Mouse (Mus musculus) bone marrow macrophage, adult 2 months (primary cell): ENCODE data around the gene Arel1. TPM values are rescaled to one million over a fixed set of nuclear protein-coding genes. Genes with fewer than 3 reads are reported as not detected.

ENCODE experiments used
- H3K27ac ChIP-seq: 2 replicates; pipeline ENCODE4 v1.5.1; 2012; ENCODE audit warnings: low read depth, low read length; ENCODE audit not compliant: insufficient read depth
- H3K4me1 ChIP-seq: 2 replicates; pipeline ENCODE4 v1.6.1; 2012; ENCODE audit warnings: low read length; ENCODE audit not compliant: control insufficient read depth, insufficient read depth
- H3K4me3 ChIP-seq: 2 replicates; pipeline ENCODE4 v1.5.1; 2012; ENCODE audit warnings: mild to moderate bottlenecking, low read length, moderate library complexity; ENCODE audit not compliant: insufficient read depth
- CTCF ChIP-seq: IDR thresholded peaks from 2 replicates; pipeline ENCODE4 v1.5.1; 2012; ENCODE audit warnings: low read depth, mild to moderate bottlenecking, low read length, moderate library complexity
- POLR2A ChIP-seq: IDR thresholded peaks from 2 replicates; pipeline ENCODE4 v1.6.1; 2012; ENCODE audit warnings: mild to moderate bottlenecking, low read depth, low read length, borderline replicate concordance
- polyA plus RNA-seq: library from polyadenylated mRNA; stranded (reverse); fragments of >200 nt; gene quantifications from 2 replicates; pipeline ENCODE4 v1.2.4, GENCODE M21; 2012; ENCODE audit not compliant: missing spikeins, insufficient read depth, insufficient read length

Arel1 gene
- polyA plus RNA-seq, 1 experiment, result 25.3 TPM

DNA sequence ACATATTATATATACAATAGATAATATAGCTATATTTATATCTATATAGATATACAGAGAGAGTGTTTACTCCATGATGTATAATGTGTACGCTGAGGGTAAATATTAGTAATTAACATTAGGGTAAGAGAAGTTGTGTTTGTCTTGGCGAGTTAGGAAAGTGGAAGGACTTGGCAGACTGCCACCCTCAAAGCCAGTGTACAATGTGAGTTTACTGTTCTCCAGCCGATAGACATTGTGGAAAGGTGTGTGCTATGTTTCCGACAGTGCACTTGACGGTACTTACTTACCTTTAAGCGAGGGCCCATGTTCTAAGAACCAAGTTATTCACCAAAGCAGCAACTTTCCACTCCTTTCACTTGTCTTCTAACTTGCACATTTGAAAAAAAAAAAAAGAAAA, 19.9 kb downstream of the Arel1 start:
- Histone ChIP-seq H3K4me1 (peaks cover 2% of the 10 kb centered on the region; the same call in 1 of the 2 replicates), H3K4me3 (no peak overlapping the region), H3K27ac (no peak overlapping the region)
- TF ChIP-seq POLR2A, result no peak
- no peak for TF ChIP-seq CTCF

DNA sequence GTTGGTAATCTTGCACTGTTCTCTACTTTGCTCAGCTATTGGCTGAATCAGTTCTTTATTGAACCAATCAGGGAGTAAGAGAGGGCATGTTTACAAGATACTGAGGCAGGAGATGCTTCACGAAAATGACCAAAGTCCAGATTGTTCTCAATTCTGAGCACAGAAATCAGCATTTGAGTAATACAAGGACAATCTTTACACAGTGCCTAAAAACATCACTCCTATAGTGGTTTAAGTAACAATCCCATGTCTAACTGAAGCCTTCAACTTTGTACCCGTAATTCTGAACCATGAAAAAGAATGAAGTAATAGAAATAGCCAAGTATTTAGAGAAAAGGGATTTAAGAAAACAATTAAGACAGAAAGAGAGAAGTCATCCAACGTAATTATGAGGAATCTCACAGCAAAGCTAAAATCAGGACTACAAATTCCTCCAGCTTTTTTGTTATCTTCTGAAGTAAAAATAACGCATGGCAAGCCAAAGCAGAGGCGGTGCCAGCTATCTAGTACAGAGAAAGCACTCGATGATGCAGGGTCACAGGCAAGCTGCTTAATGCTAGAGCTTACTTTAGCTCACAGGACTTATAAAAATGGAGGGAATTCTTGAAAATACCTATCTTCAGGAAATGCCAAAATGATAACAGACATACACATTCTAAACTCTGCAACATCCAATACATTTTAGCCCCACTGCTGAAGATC, 22.0 kb downstream of the Arel1 start:
- Histone ChIP-seq H3K4me3 (no peak overlapping the region), H3K27ac (no peak overlapping the region), H3K4me1 (peaks cover 2% of the 10 kb centered on the region; the same call in 1 of the 2 replicates)
- TF ChIP-seq CTCF (no peak), POLR2A (no peak)

DNA sequence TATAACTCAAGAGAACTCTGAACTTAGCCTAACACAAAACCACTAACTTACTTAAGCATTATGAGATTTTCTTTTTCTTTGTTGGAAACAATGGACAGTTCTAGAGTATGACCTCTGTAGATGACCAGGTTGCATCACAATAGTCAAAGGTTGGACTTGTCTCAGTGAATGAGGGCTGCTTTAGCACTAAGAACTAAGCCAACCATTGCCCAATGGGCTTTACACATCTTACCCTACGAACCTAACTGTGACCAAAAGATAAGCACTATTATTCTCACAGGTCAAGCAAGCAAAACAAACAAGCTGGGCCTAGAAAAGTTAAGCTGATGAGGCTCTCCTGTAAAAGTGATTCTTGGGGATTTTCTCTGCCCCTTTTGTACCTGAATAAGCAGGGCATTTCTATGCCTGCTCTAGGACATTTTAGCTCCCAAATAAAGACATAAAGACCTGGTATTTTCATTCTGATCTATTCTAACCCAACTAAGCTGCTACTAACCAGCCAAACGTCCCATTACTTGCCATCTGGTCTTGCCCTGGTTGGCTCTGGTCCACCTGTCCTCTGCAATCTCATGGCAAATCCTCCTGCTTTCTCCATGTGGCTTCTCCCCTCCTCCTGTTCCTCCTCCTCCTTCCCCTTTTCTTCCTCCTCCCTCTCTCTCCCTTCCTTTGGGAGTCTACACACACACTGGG, 22.7 kb downstream of the Arel1 start:
- H3K4me1 ChIP-seq, result peaks cover 6% of the 10 kb centered on the region
- H3K27ac ChIP-seq, result no peak overlapping the region
- TF ChIP-seq POLR2A (no peak), CTCF (no peak)
- H3K4me3 ChIP-seq, result no peak overlapping the region

DNA sequence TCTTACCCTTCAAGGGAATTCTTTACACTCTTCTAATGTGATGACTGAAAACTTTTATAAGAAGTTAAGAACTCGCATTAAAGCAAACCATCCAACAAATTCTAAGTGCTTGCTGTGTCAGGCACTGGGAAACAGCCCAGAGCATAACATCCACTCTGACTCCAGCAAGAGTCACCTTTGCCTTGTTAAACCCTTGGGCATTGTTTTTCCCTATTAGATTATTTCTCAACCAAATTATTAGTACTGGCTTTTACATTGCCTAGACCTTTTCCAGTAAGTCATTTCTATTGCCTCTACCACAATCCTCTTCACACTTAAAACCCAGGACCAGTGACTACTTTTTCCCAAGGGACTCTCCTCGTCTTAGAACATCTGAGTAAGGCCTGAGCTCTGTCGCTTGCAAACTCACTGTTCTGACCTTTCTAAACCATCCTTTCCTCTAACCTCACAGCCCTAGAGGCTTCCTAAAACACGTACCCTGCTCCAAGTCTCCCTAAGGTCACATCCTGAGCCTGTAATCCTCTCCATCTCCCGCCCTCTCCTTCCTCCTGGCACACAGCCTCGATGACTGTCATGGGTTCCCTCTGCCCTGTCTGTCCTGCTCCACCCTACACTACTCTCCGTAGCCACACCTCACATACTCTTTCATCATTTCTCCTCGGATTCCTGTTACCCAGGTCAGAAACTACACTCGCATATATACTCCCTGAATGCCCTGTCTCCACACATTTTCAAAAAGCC, 25.7 kb downstream of the Arel1 start:
- TF ChIP-seq CTCF (no peak), POLR2A (no peak)
- H3K4me1 ChIP-seq, result peaks cover 4% of the 10 kb centered on the region
- no peak overlapping the region for H3K4me3 ChIP-seq
- H3K27ac ChIP-seq, result no peak overlapping the region

DNA sequence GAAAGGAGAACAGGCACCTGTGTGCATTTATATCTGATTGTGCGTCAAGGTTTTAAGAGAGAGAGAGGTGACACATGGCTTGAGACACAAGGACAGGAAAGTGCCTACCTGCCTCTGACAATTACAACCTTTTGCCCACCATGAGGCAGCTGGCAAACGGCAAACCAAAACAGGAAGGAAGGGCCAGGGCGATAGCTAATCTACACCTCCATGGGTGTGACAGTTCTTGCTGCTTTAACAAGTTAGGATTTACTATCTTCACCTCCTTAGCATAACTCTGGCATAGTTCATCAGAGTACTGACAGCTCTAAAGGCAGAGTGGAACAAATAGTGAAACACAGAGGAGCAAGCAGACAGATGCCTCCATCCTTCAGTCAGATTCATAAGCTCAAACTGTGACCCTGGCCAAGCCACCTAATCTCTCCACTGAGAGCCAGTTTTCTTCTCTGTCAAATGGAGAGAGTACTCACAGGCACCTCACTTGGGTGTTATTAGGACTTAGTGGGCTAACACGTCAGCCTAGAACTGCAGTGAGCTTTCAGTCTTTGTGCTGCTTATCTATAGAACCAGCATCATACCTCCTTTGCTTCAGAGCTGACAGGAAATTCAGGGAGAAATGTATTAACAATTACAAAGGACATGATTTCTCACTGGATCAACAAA, 26.4 kb downstream of the Arel1 start:
- TF ChIP-seq POLR2A (no peak), CTCF (no peak)
- H3K4me3 ChIP-seq, result no peak overlapping the region
- H3K4me1 ChIP-seq, result peaks cover 4% of the 10 kb centered on the region
- H3K27ac ChIP-seq, result no peak overlapping the region

DNA sequence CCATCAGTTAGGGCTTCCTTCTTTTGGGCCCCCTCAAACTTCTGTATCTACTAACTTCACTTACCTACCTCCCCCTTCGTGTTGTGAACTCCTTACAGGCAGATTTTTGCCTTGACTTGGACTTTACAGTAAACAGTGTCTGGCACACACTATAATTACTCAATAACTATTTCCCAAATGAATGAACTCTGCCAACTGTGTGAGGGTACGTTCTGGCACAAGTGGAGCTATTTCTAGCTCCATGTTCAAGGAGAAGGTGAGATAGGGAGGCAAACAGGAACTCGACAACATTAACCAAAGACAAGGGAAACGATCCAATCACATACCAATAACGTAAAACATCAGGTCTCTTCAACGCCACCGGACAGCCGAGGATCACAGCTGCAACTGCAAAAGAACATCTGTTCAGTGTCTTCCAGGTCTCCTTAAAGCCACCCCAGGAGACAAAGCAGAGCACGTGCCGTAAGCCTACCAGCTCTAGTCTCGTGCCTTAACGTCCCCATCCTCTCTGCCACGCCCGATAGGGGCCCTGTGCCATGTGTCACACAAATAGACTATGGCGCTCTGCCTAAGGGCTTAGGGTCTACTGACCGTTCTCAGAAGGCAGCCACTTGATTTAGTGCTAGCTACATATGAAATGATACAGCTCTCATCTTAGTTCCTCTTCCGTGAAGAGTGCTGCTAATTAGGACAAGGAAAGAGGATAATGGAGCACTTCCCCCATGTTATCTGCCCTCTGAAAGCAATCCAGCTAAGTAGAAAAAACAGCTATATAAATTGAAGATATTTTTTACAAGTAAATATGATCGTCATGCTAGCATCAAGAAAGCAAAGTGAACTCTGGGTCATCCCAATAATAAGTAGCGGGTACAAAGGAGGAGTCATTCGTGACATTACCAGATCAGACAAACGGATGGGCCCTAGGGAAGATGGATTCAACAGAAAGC, 27.4 kb downstream of the Arel1 start:
- no peak for TF ChIP-seq CTCF
- TF ChIP-seq POLR2A, result no peak
- H3K4me1 ChIP-seq, result peaks cover 4% of the 10 kb centered on the region
- no peak overlapping the region for H3K4me3 ChIP-seq
- no peak overlapping the region for H3K27ac ChIP-seq

DNA sequence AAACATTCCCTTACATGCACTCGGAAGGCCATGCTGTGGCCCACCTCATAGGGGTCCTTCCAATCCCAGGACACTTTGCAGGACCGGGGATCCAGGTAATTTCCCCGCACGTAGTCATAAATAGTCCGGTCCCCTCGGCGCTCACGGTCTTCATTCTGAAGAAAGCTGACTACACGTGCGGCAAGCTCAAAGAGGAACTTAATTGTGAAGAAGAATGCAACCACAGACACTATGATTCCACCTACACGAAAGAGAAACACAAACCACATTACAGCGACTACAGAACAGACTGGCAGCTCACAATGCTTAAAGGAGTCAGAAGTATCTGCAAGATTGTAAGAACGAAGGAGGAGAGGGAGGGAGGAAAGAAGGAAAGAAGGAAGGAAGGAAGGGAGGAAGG, 29.0 kb downstream of the Arel1 start:
- TF ChIP-seq POLR2A (no peak), CTCF (no peak)
- no peak overlapping the region for H3K4me3 ChIP-seq
- no peak overlapping the region for H3K27ac ChIP-seq
- peaks cover 4% of the 10 kb centered on the region for H3K4me1 ChIP-seq

DNA sequence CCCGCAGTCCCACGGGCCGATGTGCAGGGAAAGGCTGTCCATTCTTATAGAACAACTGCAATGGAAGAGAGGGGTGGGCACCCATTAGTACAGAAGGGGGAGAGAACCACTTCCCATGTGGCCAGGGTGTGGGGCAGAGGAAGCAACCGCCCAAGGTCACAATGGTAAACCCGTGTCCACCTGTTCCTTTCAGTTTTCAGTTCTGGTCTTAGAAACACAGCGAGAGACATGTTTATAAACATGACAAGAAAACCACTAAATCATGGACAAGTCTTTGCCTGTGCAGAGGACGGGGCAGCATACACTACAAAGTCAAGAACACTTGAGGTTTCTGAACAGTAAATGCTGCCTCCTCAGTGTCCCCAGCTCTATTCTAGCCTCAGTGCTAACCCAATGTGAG, 30.4 kb downstream of the Arel1 start:
- TF ChIP-seq POLR2A (no peak), CTCF (no peak)
- Histone ChIP-seq H3K4me3 (no peak overlapping the region), H3K27ac (no peak overlapping the region), H3K4me1 (peaks cover 4% of the 10 kb centered on the region)

DNA sequence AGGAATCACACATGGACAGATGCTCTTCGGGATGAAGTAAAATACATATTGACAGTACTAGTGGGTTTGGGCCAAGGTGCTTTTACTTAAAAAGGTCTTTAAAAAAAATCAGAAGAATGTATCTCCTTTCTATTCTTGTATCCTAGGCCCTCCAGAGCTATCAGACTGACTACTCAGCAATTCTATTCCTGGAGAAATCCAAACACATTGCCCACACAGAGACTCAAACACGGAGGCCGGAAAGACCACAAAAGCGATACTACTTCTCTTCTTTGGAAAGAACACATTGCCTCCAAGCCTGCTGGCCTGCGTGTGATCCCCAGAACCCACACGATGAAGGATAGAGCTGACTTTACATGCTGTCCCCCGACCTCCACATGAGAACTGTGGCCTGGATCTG, 31.6 kb downstream of the Arel1 start:
- no peak overlapping the region for H3K4me3 ChIP-seq
- peaks cover 4% of the 10 kb centered on the region for H3K4me1 ChIP-seq
- no peak overlapping the region for H3K27ac ChIP-seq
- TF ChIP-seq CTCF (no peak), POLR2A (no peak)

DNA sequence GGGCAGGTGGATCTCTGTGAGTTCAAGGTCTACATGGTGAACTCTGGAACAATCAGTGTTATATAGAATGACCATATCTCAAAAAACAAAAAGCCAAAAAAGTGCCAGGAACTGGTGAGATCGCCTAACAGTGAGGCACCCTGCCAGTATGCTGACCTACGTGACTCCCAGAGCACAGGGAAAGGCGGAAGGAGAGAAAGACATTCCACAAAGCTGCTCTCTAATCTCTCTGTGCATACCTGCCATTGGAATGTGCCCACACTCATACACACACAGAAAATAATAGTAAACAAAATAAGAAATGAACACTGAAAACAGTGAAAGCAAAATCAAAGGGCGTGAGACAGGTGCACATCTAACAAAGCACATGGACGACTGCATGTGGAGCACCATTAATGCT, 35.4 kb downstream of the Arel1 start:
- Histone ChIP-seq H3K27ac (no peak overlapping the region), H3K4me3 (no peak overlapping the region), H3K4me1 (no peaks in the 10 kb centered on the region)
- TF ChIP-seq CTCF (no peak), POLR2A (no peak)
